In genomic region chr14:57920568-57921310, GRCm38 (mm10) we compare ENCODE assay signal across 11 mouse cellular contexts. TPM values are rescaled to one million over a fixed set of nuclear protein-coding genes. Genes with fewer than 3 reads are reported as not detected.
DNase-seq lines count a peak whose midpoint lies in the region; ATAC-seq and TF ChIP-seq lines count a peak whose summit lies in the region.
"Had no signal": no experiment of that assay in that cellular context is flagged by ENCODE, and none has a peak within 500 bp of the region (broad histone marks: within the 10 kb centered on the region; RNA-seq: fewer than 3 reads in every experiment).

No protein-coding gene starts in this region.

- H3K36me3 ChIP-seq in hindbrain, embryonic 10.5 days = peaks cover 46% of the 10 kb centered on the region
- peaks cover 19% of the 10 kb centered on the region for H3K36me3 ChIP-seq in hindbrain, embryonic 16.5 days (ENCODE audit: control insufficient read depth, insufficient read depth, low read length)
- H3K36me3 ChIP-seq in E14TG2a.4 (ENCODE audit: insufficient read depth, low read length) = peaks cover 19% of the 10 kb centered on the region
- H3K36me3 ChIP-seq in hindbrain, embryonic 11.5 days (ENCODE audit: control insufficient read depth, insufficient read depth, low read length) = 0 out of 2 replicates have a peak, but pooled peaks cover 5% of the 10 kb centered on the region
- peaks cover 3% of the 10 kb centered on the region; the same call in 1 of the 2 replicates for H3K36me3 ChIP-seq in thymus, adult 2 months (ENCODE audit: control insufficient read depth, insufficient read depth, low read length)

- TF ChIP-seq CTCF in E14TG2a.4 (conservative IDR thresholded peaks at IDR 0.05; ENCODE audit: low read length) = no peak
- TF ChIP-seq CTCF in thymus, adult 2 months (IDR thresholded peaks at IDR 0.05; ENCODE audit: borderline replicate concordance, control insufficient read depth, extremely low read depth, insufficient read depth, low read length, poor library complexity) = no peak

- WGBS in hindbrain, embryonic 10.5 days = 82% methylated on average over 18 of the region's 18 CpGs
- WGBS in hindbrain, embryonic 16.5 days = 81% methylated on average over 18 of the region's 18 CpGs
- whole genome bisulfite sequencing in hindbrain, embryonic 11.5 days = 87% methylated on average over 18 of the region's 18 CpGs
- WGBS in thymus, adult 2 months = 93% methylated on average over 18 of the region's 18 CpGs

- H3K9ac ChIP-seq in hindbrain, embryonic 16.5 days (ENCODE audit: low read depth, low read length) = no peak overlapping the region
- H3K9ac ChIP-seq in hindbrain, embryonic 11.5 days (ENCODE audit: low read depth, low read length) = no peak overlapping the region

- peaks cover 10% of the 10 kb centered on the region for H3K9me3 ChIP-seq in hindbrain, embryonic 10.5 days
- no peaks in the 10 kb centered on the region for H3K9me3 ChIP-seq in hindbrain, embryonic 16.5 days (ENCODE audit: control insufficient read depth, low read length)
- peaks cover 9% of the 10 kb centered on the region for H3K9me3 ChIP-seq in E14TG2a.4 (ENCODE audit: low read length)
- H3K9me3 ChIP-seq in hindbrain, embryonic 11.5 days (ENCODE audit: control insufficient read depth, low read length) = no peaks in the 10 kb centered on the region

- no peaks in the 10 kb centered on the region for H3K27me3 ChIP-seq in hindbrain, embryonic 10.5 days (ENCODE audit: insufficient read depth, poor library complexity, severe bottlenecking)
- H3K27me3 ChIP-seq in hindbrain, embryonic 16.5 days (replicated peaks; ENCODE audit: control insufficient read depth, insufficient read depth, low read length) = no peaks in the 10 kb centered on the region
- no peaks in the 10 kb centered on the region for H3K27me3 ChIP-seq in E14TG2a.4 (ENCODE audit: insufficient read depth, low read length)
- no peaks in the 10 kb centered on the region for H3K27me3 ChIP-seq in hindbrain, embryonic 11.5 days (ENCODE audit: control insufficient read depth, insufficient read depth, low read length)
- H3K27me3 ChIP-seq in thymus, adult 2 months (ENCODE audit: control insufficient read depth, insufficient read depth, low read length) = no peaks in the 10 kb centered on the region

- no peak for ATAC-seq in hindbrain, embryonic 16.5 days
- no peak for ATAC-seq in hindbrain, embryonic 11.5 days (ENCODE audit: low FRiP score)

- H3K4me3 ChIP-seq in hindbrain, embryonic 10.5 days = no peak overlapping the region
- H3K4me3 ChIP-seq in hindbrain, embryonic 16.5 days (ENCODE audit: low read length) = no peak overlapping the region
- H3K4me3 ChIP-seq in E14TG2a.4 (replicated peaks; ENCODE audit: low read length) = peak overlapping the region; percentile 37
- H3K4me3 ChIP-seq in hindbrain, embryonic 11.5 days (ENCODE audit: low read depth, low read length) = no peak overlapping the region
- no peak overlapping the region for H3K4me3 ChIP-seq in thymus, adult 2 months (ENCODE audit: control insufficient read depth, insufficient read depth, low read length)

- H3K4me1 ChIP-seq in hindbrain, embryonic 10.5 days (replicated peaks) = peaks cover 23% of the 10 kb centered on the region
- H3K4me1 ChIP-seq in hindbrain, embryonic 16.5 days (ENCODE audit: control insufficient read depth, insufficient read depth, low read depth, low read length) = no peaks in the 10 kb centered on the region
- peaks cover 21% of the 10 kb centered on the region for H3K4me1 ChIP-seq in E14TG2a.4 (replicated peaks; ENCODE audit: low read depth, low read length)
- 0 out of 2 replicates have a peak, but pooled peaks cover 3% of the 10 kb centered on the region for H3K4me1 ChIP-seq in hindbrain, embryonic 11.5 days (replicated peaks; ENCODE audit: control insufficient read depth, insufficient read depth, low read length)
- H3K4me1 ChIP-seq in thymus, adult 2 months (replicated peaks; ENCODE audit: control insufficient read depth, insufficient read depth, low read length) = no peaks in the 10 kb centered on the region

- no peak overlapping the region for H3K4me2 ChIP-seq in hindbrain, embryonic 16.5 days (ENCODE audit: low read length)
- H3K4me2 ChIP-seq in hindbrain, embryonic 11.5 days (replicated peaks; ENCODE audit: low read depth, low read length) = no peak overlapping the region

- no peak for TF ChIP-seq POLR2A in thymus, adult 2 months (IDR thresholded peaks at IDR 0.05; ENCODE audit: control insufficient read depth, extremely low read depth, insufficient read depth, low read length, poor library complexity)

- peak overlapping the region; percentile 86 for H3K27ac ChIP-seq in hindbrain, embryonic 10.5 days
- H3K27ac ChIP-seq in hindbrain, embryonic 16.5 days (ENCODE audit: low read depth, low read length) = no peak overlapping the region
- H3K27ac ChIP-seq in hindbrain, embryonic 11.5 days (ENCODE audit: low read depth, low read length) = peak overlapping the region; percentile 80
- no peak overlapping the region for H3K27ac ChIP-seq in thymus, adult 2 months (ENCODE audit: control insufficient read depth, insufficient read depth, low read length)

- no peak for DNase-seq in hindbrain, embryonic 10.5 days (ENCODE audit: low spot score)
- peak; percentile 44 to 45 for DNase-seq in cerebellum, adult 18-20 months
- no peak for DNase-seq in hindbrain, embryonic 11.5 days (ENCODE audit: low spot score)
- DNase-seq in spleen, adult 18-20 months = no peak
- DNase-seq in thymus, postnatal 10 days (ENCODE audit: low spot score in 2 of 2) = no peak
- DNase-seq in thymus, adult 2 months = no peak
- DNase-seq: kidney, adult 8-10 months; lung, postnatal 4 days; right cerebral cortex, postnatal 25 days had no signal

RNA-seq across cellular contexts. Expression of gene Zdhhc20, which starts 30.7 kb away (rescaled TPM):
- 43.9 and 49.0 TPM in 2 replicates for polyA plus RNA-seq in hindbrain, embryonic 10.5 days (2016; fragmentation: Nextera tagmentation; extraction: Ambion mirVana)
- 33.8 and 36.1 TPM in 2 replicates for polyA plus RNA-seq in hindbrain, embryonic 16.5 days (2015; fragmentation: Nextera tagmentation; extraction: Ambion mirVana)
- polyA plus RNA-seq in hindbrain, embryonic 11.5 days (2014; fragmentation: Nextera tagmentation; extraction: Ambion mirVana) = 64.0 and 69.7 TPM in 2 replicates
- 11.0 and 12.4 TPM in 2 replicates for polyA plus RNA-seq in thymus, adult 2 months (2012; rRNA removed)

Comparison
In these comparisons a context has a peak if more than half of its experiments do, and no peak if none do; other contexts are left out.
1. H3K27ac ChIP-seq: peak in hindbrain, embryonic 10.5 days (single experiment) and hindbrain, embryonic 11.5 days (single experiment); none in hindbrain, embryonic 16.5 days (single experiment) and thymus, adult 2 months (single experiment).
2. DNase-seq: peak in cerebellum, adult 18-20 months (2 of 2); none in hindbrain, embryonic 10.5 days (single experiment), hindbrain, embryonic 11.5 days (single experiment), spleen, adult 18-20 months (0 of 2), thymus, postnatal 10 days (0 of 2) and thymus, adult 2 months (single experiment).